Mouse (Mus musculus) adrenal gland, postnatal 14 days (tissue): ENCODE results near the gene Pex5l. TPM values are rescaled to one million over a fixed set of nuclear protein-coding genes. Genes with fewer than 3 reads are reported as not detected.
A peak's percentile ranks its signal among the peaks of the same experiment; 100 is the strongest.

Source experiments
- DNase-seq: peaks from one replicate; pipeline ENCODE4 v3.0.0; 2021; ENCODE audit warnings: mixed read lengths
- long read RNA-seq, 2 experiments: library from polyadenylated mRNA; stranded (forward); transcript quantifications; one replicate each; pipeline ENCODE4 v2.0.0; 2021
- total RNA-seq: library from RNA; stranded (reverse); gene quantifications from 2 replicates; pipeline ENCODE4 v1.2.3, GENCODE M21; 2021

Pex5l gene
- total RNA-seq = 3.9 and 6.7 TPM in 2 replicates
- long read RNA-seq, experiment 1, partial matches to known transcripts = 0 of 3 reads
- long read RNA-seq, experiment 1, other reads (novel, unspliced or antisense) = 2 of 3 reads
- long read RNA-seq, experiment 2, partial matches to known transcripts = 0 of 2 reads
- long read RNA-seq, experiment 2, other reads (novel, unspliced or antisense) = 2 of 2 reads

DNA sequence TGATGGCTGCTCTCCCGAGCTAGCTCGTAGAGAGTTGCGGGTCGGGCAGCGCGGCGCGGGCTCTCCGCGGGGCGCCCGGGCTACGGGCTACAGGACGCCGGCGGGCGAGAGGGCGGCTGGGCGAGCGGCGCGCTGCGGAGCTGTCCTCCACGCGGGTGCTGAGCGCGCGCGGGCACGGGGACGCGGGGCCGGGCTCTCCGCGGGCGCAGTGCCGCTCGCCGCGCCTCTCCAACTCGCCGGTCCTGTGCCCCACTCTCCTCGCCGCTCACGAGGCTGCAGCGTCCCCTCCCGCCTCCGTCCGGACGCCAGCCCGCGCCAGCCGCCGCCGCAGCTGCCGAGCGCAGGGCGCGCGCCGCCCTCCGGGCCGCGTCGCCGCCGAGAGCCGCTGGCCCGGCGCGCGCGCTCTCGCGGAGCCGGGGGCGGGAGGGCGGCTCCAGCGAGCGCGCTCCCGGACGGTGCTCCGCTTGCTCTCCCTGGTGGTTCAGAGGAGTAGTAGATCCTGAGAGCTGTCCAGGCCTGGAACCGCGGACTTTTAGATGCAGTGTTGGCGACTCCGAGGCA is at the start of gene Pex5l:
Pex5l (minus strand) TSS at position 347 of the 561 bp plus-strand sequence.
- DNase-seq = peak; percentile 80

DNA sequence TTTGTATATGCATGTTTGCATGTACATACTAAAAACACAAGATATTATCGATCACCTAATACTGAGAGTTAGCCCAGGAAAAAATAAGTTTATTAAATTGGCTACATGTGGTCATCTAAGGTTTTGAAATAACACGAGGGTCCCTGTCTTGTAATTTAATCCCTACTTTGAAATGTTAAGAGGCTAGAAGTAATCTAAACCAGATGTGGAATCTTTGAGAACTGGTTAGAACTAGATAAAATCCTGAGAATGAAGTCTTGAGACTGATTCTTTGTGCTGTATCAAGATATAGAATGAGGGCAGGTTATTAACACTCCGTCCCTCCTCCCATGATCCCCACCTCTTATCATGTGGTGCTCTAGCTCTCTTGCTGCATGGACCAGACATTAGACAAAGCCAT is 22.1 kb upstream of the Pex5l start:
- no peak for DNase-seq

DNA sequence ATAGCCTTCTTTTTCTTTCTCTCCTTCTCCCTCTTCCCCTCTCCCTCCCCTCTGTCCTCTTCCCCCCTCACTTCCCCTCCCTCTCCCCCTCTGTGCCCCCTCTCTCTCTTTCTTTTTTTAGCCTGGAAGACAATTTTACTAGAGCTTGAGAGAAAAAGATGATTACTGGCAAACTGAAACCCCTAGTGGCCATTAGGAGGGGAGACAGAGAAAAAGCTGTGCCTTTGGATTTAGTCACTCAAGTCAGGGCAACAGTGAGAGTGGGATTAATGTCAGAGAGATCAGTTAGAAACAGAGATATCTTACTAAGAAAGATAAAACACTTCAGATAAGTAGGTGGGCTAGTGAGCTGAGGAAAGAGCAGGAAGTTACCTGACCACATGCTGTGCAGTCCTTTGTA is 20.8 kb upstream of the Pex5l start:
- DNase-seq = no peak

DNA sequence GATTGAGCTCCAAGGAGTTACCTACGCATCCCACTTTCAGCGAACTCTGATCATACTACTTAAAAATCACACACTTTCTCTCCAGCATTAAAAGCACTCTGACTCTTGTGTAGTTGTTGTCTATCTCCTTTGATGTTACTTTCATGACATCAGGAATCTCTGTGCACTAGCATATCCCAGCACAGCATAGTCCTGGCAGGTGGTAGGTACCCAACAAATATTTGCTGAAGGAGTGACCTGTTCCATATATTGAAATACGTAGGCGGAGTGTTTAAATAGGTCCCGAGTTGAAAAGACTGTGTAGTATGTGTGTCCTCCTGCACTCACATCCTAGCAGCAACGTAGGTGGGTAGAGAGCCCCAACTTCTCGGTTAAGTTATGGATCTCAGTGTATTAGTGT is 545 bp upstream of the Pex5l start:
- DNase-seq = no peak

DNA sequence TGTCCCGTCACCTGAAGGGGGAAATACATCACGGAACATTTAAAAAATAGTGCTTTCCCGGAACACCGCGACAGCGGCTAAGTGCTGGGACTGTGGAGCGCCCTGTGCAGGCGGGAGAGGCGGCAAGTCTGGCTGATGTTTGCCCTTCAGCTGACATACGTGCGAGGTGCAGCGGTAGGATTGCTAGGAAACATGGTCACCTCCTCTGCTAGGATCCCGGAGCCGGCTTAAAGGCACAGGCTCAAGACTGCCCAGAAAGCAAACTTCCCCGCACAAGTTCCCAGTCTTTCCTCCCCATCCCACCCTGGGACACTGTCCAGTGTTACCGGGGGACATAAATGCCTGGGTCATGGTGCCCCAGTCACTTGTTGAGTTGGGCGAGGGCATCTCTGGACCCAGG is 649 bp downstream of the Pex5l start:
- DNase-seq = peak; percentile 20

DNA sequence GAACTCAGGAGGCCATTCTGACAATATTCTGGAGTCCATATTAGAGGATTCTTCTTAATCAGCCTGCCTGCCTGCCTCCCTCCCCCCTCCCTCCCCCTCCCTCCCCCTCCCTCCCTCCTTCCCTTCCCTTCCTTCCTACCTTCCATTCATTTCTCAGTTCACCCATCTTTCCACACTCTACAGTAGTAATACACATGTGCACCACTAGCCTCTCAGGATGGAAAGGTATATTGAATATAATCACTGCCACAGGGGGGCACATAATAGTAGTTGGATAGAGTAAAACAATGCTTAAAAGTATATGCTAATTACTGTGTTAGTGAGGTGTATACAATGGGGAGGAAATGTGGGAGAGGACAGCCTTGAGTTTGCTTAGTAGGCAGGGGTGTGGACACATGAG is 13.1 kb downstream of the Pex5l start:
- DNase-seq = no peak

DNA sequence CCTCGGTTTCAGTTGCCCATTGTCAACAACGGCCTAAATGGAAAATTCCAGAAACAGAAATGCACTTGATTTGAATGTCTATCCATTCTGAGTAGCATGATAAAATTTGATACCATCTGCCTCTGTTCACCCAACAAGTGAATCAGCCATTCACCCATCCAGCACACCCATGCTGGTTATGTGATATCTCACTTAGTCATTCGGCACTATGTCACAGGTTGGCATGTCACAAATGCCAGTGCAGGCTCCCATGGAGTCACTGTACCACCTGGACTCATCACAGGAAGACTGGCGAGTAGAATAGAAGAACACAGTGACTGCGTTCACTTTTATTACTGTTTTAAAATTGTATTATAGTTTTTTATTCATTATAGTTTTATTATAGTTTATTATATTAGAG is 18.3 kb downstream of the Pex5l start:
- DNase-seq = no peak

DNA sequence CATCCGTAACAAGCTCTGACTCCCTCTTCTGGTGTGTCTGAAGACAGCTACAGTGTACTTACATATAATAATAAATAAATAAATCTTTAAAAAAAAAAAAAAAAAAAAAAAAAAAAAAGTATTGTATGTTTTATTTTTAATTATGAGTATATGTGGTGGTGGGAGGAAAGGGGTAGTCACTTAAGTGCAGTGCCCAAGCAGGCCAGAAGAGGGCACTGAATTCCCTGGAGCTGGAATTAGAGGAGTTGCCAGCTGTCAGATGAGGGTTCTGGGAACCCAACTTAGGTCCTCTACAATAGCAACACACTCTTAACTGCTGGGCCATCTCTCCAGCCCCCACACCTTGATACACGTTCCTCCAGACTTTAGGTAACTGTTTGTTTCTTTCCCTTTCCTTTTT is 37.3 kb downstream of the Pex5l start:
- no peak for DNase-seq

DNA sequence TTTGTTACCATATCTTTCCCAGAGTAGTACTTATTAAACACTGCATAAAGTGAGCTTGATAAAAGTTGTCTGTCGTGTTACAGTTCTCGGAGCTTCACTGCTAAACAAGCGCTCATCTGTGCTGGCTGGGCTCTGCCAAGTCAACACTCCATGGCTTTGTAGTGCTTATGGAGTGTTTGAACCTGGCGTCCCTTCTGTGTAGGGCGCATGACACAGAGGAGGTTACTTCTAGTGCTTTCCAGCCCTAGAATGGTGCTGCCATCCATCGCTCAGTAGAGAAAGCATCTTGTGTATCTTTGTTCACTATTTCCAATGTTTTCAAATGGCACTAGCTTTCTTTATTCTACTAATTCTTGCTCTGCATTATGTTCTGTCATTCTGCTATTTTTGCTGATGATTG is 39.5 kb downstream of the Pex5l start:
- DNase-seq = no peak

DNA sequence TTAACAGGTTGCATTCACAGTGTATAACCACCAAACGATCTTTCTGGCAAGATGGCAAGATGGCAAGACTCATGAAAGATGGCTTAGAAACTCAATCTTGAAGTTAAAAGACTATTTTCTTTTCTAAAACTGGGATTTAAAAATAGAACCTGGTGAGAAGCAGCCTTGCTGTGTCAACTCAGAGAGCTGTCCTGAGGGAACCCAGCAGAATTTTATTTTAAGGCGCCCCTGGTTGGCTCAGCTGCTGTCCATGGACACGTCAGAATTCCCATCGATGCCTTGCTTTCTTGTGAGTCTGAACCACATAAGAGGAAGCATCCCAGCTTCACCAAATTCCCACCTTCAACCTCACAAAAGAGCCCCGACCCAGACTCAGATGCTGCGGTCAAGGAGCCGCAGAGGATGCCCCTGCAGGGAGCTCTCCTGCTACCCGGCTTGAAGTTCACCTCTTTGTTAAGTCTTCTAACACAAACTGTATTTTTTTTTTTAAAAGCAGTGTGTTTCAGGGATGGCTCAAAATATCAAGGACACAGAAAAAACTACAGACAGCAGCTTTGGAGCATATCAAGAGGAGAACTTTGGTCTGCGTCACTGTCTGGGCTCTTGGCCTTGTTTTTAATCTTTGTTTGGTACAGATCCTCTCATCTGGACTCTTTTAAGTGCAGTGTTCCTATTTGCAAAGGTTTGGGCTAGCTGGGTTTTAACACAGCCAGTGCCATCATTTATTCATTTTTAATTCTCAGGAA is 44.3 kb downstream of the Pex5l start:
- no peak for DNase-seq

DNA sequence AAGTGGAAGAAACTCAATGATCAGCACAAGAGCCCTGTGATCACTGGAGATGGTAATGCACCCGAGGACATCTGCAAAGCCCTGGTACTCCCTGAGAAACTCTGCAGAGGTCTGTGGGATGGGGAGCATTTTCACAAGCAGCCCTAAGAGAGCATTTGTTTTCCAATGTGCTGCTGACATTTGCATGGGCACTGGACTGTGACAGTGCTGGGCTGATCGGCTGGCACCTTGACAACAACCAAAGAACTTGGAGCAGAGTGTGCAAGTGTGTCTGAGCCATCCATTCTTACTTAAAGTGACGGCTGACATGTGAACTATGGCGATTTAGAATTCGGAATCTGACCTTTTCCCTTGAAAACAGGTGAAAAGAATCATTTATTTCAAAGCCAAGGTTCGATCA is 49.4 kb downstream of the Pex5l start:
- no peak for DNase-seq

DNA sequence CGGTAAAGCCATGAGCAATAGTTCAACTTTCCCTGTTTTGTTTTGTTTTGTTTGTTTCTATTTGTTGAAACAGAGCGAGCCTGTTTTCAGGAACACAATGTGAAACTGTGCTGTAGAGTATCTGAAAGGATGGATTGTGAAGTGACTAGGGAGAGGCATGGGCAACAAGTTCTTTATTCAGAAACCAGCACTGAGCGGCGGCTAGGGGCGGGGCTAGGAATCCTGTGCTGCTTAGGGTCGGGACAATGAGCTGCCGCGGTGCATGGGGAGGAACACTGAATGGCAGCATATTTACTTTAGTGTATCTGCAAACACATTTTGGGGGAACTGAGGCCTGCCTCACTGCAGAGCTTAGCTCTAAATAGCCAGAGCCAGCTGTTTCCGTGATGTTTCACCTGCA is 53.0 kb downstream of the Pex5l start:
- no peak for DNase-seq

DNA sequence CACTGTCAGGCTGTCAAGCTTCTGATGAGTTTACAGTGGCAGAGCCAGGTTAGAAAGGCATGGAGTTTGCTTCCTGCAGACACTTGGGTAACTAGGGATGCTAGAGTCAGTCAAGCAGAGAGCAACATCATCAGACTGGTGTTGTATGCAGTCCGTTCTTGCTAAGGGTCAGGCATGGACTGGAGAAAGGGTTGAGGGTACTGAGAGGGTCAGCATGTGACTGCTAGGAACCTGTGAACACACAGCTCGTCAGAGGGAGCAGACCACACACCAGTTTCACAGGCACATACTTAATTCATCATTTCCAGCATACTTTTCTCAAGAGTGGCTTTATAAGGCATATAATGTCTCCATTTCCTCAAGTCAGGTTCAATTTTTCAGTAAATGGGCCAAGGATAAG is 53.6 kb downstream of the Pex5l start:
- DNase-seq = no peak

DNA sequence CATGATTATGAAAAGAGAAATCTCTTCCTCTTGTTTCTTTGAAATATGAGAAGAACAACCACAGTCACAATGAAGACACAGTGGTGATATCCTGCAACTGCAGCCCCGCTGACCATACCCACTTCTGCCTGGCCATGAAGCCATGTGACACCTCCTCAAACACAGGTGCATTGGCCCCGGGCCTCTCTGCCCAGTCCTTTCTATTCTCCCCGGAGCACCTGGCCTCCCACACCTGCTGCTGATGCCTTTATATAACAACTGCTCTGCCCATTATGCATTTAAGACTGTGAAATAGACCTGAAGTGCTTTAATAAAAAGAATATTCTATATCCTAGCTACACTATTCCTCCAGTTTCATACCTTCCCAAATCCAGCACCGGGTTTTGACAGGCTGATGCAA is 54.8 kb downstream of the Pex5l start:
- DNase-seq = no peak

DNA sequence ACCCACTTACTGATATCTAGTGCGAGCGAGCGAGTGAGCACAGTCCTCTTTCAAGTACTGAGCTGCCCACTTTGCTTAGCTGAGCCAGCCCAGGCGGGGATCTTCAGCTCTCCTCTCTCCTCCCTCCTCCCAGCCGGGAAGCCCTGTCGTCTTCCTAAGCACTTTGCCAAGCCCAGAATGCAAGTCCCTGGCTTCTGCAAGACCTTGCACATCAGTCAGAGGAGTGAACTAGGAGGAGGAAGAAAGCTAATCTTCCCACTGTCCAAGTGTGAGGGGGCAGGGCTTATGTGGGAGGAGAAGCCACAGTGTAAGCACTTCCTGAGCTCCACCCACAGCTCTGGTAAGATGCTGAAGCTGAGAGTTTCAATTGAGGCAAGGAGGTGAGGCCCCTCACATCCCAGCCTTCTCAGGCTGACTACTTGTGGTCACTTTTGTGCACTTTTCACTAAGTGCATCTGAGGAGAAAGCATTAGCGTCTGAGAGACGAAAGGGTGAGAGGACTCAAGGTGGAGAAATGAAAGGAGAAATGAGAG is 60.2 kb downstream of the Pex5l start:
- DNase-seq = no peak

DNA sequence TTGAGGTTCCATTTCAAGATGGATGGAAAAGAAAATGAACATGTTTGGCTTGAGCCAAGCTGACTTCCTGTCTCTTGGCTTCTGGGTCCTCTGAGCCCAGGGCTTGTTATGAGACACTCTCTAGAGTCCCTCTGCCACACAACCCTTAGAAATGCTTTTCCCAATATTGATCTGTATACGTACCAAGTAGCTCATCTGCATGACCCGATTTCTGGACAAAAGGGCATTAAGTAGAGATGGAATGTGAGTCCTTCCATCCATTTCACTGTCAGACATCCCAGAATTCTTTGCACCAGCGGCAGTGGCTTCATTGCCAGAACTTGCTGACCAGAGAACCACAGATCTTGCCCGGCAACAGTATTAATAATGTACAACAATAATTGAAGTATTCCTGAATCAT is 61.3 kb downstream of the Pex5l start:
- DNase-seq = no peak

DNA sequence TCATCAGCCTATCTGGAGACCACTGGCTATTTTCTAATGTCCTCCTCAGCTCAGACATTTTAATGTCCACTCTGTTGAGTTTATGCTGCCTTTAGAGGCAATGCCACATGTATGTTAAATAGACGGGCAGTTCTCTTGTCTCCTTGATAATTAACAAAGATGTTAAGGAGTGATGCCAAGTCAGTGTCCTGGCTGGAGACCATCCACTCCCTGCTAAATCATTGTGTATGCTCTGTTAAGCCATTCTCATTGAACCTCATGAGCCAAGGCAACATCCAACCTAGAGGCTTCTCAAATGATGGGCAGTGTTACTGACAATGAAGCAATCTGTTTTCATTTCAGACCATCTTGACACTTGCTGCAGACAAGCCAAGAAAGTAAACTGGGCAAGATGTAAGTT is 63.4 kb downstream of the Pex5l start:
- no peak for DNase-seq

DNA sequence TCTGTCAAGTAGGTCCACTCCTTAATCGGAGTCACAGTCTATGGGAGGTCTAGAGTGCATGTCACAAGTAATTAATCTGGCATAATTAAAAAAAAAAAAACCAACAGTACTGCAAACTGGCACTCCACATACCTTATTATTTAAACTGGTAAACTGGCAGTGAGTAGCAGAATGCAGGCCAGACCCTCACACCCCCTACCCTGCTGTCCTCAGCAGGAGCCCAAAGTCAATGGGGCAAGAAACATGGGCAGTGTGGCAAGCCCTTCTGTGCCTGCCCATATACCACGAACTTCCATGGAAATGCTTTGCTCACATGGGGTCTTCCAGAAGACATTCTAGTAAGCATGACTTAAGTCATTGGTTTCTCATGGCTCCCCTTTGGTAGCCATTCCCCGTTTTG is 63.9 kb downstream of the Pex5l start:
- no peak for DNase-seq

DNA sequence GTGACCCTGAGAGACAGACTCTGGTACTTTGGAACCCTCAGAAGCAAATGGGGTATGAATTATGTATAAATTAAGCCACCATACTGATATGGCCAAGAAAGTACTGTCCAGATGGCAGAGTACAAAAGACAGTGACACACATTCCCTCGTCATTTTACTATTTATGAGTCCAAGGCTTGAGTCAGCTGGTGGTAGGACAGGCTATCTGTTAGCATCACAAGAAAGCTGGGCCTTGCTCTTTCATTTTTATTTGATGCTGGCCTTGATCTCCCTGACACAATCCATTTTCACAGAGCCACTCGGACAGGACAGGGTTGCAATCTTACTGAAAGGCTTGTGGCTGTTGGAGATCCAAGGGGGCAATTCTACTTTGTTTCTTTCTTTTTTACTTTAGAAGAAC is 67.4 kb downstream of the Pex5l start:
- DNase-seq = peak; percentile 32

DNA sequence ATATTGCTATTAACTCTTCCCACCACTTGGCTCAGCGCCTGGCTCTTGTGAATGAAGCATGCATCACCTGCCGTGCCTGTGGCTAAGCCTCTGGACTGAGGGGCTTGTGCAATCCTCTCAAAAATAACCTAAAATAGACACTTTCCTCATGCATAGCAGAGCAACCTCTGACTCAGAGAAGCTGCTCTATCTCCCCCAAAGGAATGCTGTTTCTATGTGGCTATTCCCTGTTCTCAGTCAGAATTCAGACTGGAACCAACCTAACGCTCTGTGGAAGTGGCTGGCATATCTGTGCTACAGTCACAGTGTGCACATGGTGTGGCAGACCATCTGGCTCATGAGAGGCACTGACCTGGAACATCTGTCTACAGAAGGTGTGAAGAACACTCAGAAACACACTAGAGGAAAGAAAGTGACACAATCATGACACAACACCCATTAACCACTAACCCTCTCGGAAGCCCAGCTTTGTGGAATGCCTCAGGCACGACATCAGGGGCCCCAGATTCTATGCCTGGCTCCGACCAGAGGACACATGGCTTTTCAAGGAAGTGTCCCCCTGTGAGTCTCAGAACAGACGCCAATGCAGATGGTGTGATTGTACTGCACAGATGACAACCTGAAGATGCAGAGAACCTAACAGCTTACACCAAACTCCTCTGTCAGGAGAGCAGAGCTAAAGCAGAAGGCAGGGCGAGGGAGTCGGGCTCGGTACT is 68.6 kb downstream of the Pex5l start:
- DNase-seq = peak; percentile 26

DNA sequence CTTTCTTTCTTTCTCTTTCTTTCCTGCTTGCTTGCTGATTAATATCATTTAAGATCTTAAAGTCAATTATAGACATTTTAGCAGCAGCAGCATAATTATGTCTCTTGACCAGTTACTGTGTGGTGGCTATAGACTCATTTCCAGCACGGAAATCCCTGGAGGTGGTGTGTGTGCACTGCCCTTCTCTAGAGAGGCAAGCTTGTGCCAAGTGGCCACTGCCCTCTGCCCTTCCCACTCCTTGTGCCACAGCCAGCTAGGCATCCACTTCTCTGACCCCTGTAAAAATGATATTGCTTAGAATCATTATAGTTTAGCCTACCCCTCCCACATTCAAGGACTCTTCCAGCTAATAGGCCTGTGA is 69.2 kb downstream of the Pex5l start:
- peak; percentile 31 for DNase-seq

DNA sequence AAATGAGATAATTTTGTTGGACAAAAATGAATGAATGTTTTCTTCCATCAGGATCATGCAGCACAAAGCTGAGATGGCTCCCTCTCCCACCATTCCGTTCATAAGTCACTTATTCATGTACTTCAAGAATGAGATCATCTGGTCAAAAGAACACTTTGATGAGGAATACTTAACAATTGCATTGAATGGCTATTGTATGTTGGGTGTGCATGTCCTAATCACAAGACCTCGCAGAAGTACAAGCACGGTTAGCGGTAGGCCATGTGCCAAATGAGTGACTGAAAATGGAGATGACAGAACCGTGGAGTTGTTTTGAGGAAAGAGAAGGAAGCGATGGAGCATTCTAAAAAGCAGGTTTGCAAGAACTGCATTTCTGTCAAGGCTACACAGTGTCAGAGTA is 72.3 kb downstream of the Pex5l start:
- no peak for DNase-seq

DNA sequence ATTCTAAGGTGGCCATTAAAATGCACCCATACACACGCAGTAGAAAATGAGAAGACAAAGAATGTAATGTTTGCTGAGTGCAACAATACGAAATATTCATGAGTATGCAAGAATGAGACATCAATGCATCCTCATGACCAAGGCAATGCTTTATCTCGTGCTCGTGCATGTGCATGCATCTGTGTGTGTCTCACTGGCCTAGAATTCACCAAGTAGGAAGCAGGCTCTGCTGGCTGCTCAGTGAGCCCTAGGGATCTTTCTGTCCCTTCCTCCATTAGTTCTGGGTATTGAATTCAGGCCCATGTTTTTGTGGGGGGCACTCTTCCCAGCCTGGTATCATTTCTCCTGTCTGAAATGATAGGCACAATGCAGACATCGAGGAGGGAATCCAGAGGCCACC is 74.9 kb downstream of the Pex5l start:
- DNase-seq = no peak
